Mouse (Mus musculus): ENCODE measurements around the gene Ralgps1. TPM values are rescaled to one million over a fixed set of nuclear protein-coding genes. Genes with fewer than 3 reads are reported as not detected.
A peak's percentile ranks its signal among the peaks of the same experiment; 100 is the strongest.

The Ralgps1 gene
- total RNA-seq, 2 experiments from 2014 or later, result 69.3 to 78.0 TPM

DNA sequence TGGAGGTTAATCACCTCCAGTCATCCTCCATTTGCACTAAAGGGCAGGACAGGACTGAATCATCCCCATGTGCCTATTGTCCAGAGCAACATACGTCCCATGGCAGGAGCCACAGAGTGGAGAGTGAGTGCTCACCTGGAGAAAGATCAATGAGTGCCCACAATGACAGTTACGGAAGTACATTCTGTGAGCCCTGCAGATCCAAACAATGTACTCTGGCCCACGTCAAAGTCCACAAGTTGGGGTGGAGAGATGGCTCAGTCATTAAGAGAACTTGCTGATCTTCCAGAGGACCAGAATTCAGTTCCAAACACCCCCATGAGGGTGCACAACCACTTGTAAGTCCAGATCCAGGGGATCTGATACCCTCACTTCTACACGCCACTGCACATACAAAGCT, 7.4 kb downstream of the Ralgps1 start:
- DNase-seq (ENCODE audit: low spot score in 2 of 2), result no peak

DNA sequence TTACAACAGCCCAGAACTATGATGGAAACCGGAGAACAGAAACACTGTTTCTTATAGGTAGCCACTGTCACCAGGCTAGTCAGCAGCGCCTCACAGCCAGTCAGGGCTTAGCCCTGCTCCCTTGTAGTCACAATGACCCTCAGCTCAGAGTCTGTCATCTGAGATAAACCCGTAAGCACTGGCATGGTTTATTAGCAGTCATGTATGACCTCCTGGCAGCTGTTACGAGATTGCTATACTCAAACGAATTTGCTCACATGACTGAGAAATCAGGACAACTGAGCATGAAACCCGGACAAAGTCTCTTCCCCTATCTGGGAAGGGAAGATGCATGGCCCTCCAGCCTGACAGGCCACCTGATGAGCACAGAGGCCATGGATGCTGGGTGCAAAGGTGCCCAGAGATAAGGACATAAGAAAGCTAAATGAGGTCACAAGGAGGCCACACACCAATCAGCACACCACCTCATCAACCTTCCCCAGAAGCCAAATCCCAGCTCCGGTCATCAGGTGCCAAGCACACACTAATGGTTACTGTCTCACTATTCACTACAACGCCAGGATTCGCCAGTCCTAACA, 10.1 kb downstream of the Ralgps1 start:
- no peak for DNase-seq (ENCODE audit: low spot score in 2 of 2)

DNA sequence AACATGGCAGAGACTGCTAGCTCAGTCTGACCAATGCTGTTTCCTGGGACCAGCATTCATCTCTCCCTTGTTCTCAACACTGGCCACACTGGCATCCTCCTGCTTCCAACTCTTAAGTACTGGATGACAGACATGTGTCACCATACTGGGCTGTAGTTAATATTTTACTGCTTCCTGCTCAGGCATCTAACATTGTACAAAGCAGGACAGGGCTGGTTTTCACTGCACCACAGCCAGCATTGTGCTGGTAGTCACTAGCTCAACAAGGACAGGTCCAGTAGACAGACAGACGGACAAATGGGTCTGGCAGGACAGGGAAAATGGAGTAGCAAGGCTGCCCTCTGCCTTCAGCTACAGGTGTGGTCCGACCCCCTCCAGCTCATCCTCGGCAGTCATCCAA, 10.7 kb downstream of the Ralgps1 start:
- no peak for DNase-seq (ENCODE audit: low spot score in 2 of 2)

DNA sequence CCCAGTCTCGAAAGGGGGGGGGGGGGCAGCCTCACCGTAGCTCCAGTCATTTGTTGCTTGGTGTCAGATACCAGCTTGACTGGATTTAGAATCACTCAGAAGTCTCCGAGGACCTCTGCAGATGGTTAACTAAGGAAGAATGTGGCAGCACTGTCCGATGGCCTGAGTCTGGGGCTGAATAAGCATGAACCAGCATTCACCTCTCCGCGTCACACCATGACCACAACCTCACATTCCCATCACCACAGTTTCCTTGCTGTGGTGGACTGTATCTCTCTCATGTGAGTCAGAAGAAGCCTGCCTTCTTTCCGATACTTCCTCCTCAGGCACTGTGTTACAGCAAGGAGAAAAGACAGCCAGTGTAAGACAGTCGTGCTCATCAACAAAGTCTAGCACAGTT, 12.1 kb downstream of the Ralgps1 start:
- no peak for DNase-seq (ENCODE audit: low spot score in 2 of 2)

DNA sequence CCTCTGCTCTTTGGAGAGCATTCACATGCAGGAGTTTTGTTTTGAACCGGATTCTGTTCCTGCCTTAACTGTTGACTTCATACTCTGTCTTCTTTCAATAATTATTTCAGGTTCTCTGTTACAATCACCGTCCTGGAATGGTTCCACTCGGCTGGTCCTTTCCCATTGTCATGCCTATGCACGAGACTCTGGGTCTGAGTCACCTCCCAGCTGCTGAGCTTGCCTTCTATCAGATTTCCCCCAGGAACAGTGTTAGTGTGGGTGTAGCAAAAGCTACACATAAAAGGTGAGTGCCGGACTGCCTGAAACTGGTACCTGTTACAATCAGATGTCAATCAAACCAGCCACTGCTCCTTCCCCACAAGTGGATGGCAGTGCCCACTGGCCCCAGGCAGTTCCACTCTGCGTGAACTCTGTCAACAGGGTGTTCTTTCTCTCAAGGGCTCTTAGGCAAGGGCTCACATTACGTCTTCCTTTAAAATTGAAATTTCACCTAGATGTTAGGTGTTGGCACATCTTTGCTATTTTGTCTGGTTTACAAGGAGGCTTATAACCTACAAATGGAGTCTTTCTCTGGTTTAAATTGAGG, 13.9 kb downstream of the Ralgps1 start:
- DNase-seq (ENCODE audit: low spot score in 2 of 2), result no peak

DNA sequence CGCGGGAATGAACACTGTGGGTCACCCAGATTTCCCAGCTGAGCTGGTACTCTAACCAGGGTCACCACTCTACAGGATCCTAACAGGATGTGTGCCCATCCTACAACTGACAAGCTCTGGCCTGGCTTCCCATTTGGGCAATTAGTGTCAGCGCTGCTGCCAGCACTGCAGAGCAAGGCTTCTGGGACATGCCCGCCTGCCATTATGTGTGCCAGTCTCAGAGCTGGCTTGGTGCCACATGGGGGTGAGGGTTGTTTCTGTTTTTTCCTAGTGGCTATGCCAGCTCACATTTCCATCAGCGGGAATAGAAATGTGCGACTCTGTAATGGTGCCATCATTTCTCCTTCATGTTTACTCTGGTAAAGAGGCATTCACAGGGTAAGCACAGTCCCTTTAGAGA, 15.7 kb downstream of the Ralgps1 start:
- peak; percentile 95 for DNase-seq (ENCODE audit: low spot score in 2 of 2)

DNA sequence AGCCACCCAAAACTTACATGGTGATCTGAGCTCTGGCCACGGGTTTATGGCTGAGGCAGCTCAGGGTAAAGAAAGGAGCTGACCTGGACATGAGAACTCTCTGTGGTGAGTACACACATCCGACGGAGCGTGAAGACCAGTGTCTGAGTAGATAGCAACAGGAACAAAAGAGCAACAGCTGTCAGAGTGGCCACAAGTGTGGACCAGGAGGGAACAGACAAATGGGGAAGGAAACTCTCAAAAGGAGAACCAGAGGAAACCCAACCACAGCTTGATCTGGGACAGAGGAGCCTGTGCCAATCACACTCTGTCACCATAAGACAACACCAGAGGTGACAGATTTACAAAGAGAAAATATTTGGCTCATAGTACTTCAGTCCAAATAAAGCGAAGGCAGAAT, 17.9 kb downstream of the Ralgps1 start:
- DNase-seq (ENCODE audit: low spot score in 2 of 2), result no peak

DNA sequence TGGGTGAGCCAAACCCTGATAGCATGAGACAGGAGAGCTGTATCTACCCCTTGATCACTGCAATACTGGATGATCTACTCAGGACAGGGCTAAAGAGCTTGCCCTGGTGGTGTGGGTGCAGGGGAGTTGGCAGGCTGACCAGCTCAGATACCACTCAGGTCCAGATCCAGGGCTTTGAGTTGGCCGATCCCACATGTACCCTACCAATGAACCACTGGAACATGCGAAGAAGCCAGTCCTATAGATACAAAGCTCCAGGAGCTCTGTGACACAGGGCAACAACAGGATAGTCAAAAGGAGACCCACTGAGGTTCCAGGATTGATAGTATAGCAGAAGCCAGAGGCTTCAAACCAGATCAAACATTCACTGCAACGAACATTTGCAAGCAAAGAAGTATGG, 19.8 kb downstream of the Ralgps1 start:
- DNase-seq (ENCODE audit: low spot score in 2 of 2), result no peak

DNA sequence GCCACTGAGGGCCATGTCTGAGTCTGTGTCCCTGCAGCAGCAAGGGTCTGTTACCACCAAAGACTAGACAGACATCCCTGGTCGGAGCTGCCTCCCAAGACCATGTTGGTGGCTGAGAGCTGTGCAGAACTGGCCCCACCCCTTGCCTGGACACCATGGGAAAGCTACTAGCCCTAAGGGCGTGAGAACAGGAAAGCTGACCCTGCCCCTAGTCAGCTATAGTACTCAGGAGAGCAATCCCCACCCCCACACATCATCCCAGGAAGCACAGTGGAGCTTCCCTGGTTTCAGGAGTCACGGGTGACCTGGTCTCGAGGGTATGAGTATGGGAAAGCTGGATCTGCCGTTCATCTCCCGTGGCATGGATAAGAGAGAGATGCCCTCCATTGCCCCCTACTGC, 20.4 kb downstream of the Ralgps1 start:
- DNase-seq (ENCODE audit: low spot score in 2 of 2), result no peak

DNA sequence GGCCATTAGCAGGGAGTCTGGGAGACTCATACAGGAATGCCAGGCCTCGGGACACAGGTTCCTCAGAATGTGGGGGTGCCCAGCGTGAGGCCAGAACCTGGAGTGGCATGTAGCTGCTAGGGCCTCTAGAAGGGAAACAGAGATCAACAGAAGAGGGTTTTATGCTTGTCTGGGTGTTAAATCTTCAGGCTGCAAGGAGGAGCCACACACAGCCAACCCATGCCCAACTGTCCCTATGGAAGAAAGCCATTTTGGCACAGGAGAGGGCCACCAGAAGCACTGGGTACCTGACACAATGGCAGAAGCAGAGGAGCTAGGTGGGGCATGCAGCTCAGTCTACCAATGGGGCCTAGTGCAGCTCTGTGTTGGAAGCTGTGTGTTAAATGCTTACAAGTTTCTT, 21.7 kb downstream of the Ralgps1 start:
- no peak for DNase-seq (ENCODE audit: low spot score in 2 of 2)

DNA sequence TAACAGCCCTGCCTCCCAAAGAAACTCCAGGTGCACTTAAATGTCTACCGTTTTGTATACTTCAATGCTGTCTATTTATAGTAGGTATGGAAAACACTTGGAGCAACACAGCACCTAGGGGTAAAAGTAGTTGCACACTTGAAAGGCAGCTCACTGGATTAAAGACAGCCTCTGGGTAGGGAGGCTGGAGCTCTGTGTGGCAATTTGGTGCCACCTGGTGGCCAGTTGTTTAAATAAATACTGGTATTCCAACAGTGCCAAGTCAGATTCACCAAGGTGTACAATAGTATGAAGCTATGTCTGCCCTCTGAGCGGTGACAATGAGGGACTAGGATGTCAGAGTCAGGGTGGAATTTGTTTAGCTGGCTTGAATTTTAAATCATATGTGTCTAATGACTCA, 22.2 kb downstream of the Ralgps1 start:
- DNase-seq (ENCODE audit: low spot score in 2 of 2), result peak; percentile 82 to 88

DNA sequence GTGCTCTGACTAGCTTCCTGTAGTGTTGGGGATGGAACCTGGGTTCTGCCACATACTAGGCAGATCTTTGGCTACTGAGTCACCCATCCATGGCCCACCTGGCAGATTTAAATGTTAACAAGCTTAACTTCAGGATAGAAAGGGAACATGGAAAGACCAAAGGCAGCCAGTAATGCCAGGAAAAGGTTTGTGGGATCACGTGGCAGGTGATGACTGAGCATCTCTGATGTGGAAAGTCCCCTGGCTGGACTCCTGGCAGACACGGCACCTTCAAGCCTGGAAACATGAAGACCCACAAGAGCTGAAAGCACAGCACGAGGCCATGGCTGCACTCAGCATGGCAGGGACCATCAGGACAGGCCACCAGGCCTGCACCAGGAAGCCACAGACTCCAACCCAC, 23.0 kb downstream of the Ralgps1 start:
- no peak for DNase-seq (ENCODE audit: low spot score in 2 of 2)

DNA sequence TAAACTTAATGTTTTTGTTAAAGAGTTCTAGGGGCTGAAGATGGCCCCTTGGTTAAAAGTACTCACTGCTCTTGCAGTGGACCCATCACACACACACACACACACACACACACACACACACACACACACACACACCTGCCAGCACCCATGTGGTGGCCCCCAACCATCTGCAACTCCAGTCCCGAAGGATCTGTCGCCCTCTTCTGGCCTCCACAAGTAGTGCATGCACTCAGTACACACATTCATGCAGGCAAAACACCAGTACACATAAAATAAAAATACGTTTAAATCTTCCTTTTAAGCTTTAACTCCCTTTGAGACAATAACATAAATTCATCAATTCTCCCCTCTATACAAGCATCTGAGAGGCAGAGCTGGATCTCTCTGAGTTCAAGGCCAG, 23.7 kb downstream of the Ralgps1 start:
- DNase-seq (ENCODE audit: low spot score in 2 of 2), result peak; percentile 78 to 79

DNA sequence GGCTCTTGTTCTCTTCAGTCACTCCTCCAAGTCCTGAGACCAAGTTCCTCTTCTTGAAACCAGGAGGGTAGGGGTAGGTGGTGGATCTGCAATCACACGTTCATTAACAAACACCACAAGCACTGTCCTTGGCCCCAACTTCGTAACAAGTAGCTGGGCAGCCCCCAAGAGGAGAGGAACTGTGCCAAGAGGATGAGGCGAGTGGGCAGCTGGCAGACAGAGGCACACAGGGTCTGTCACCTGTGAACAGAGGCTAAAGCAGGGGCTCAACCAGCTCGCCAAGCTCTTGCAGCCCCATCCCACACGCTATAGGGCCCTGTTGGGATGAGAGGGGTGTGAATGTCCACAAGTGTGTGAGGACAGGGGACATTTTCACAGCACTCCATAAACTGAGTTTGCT, 24.5 kb downstream of the Ralgps1 start:
- DNase-seq (ENCODE audit: low spot score in 2 of 2), result no peak

DNA sequence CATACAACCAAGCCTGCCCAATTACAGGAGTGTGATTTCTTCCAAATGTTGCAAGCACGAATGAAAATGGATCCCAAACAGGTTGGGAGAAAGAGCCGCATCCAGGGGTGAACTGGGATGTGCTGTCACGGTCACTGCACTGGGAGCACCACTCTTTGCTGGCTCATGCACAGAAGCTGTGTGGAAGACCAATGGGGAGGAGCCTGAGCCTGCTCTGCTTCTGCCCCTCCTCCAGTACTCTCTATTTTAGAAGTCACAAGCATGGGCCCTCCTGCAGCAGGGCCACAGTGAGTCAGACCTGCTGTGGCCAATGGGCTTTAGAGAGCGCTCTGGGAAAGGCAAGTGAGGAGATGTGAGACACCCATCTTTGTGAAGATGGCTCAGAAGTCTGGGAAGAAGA, 25.3 kb downstream of the Ralgps1 start:
- DNase-seq (ENCODE audit: low spot score in 2 of 2), result no peak

DNA sequence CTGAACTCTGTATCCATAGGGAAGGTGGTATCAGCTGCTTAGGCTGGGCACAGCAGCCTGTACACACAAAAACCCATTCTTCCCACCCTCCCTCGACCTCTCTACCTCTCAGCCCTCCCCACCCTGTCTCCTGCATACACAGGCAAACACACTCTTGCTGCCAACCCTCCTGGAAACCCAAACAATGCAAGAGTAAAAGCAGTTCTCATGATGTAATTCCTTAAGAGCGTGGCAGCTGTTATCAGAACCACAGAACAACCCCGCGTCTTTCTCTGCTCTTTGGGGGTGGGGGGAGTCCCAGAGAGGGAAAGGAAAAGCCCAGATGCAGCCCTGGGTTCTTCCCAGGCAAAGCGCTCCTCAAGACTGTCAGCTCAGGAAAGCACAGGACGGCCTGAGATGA, 25.8 kb downstream of the Ralgps1 start:
- no peak for DNase-seq (ENCODE audit: low spot score in 2 of 2)

DNA sequence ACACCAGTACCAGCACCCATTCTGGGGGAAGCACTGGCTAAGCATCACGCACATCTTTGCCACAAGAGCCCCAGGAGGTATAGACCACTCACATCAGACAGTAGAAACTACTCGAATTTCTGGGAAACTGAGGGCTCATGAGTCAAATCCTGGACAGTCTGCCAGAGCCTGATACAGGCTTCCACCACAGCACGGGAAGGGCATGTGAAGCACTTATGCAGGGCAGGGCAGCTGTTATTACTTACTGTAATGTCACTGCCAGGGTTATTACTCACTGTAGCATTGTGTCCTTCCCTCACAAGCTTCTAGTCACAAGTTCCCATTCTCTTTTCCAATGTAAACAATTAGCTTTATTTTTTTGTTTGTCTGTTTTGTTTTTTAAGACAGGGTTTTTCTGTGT, 27.9 kb downstream of the Ralgps1 start:
- DNase-seq (ENCODE audit: low spot score in 2 of 2), result no peak

DNA sequence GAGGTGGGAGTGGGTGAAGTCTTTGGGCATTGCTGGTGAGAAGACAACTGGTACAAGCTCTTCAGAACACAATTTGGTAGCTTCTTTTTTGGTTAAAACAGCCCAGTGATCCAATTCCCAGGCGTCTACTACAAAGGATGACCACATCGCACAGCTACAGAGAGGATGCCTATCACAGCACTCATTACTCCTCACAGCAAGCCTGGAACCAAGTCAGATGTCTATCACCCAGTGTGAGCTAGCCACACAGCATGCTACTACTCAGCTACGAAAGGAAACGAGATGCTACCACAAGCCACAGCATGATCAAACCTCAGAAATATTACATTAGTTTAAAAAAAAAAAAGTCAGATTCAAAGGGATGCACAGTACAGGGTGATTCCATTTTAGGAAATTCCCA, 29.1 kb downstream of the Ralgps1 start:
- DNase-seq (ENCODE audit: low spot score in 2 of 2), result no peak

DNA sequence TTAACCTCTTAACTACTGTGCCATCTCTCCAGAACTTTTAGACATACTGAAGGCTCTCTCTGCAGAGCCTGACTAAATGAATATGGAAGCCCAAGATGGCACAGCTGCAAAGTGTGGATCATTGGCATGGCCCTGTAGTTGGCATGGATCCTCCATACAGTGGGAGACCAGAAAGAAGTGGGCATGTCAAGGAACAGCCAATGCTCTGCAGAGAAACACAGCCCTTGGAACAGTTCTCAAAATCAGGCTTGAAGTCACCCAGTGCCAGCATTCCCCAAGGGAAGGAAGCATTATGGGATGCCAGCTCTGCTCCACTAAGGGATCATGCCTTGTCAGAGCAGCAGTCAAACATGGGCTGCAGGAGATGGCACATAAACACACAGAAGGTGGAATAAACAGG, 35.5 kb downstream of the Ralgps1 start:
- DNase-seq (ENCODE audit: low spot score in 2 of 2), result no peak

DNA sequence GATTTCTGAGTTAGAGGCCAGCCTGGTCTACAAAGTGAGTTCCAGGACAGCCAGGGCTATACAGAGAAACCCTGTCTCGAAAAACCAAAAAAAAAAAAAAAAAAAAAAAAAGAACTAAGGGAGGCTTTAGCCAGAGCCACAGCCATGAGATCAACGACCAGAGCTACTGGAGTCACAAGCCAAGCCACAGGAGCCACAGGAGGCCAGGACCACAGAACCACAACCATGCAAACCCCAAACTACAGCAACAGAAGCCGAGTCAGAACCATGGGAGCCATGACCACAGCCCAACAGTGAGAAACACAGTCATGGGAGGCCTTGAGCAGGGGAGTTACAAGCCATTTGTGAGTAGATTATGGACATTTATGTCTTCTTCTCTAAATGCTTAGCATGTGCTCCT, 41.7 kb downstream of the Ralgps1 start:
- no peak for DNase-seq (ENCODE audit: low spot score in 2 of 2)

DNA sequence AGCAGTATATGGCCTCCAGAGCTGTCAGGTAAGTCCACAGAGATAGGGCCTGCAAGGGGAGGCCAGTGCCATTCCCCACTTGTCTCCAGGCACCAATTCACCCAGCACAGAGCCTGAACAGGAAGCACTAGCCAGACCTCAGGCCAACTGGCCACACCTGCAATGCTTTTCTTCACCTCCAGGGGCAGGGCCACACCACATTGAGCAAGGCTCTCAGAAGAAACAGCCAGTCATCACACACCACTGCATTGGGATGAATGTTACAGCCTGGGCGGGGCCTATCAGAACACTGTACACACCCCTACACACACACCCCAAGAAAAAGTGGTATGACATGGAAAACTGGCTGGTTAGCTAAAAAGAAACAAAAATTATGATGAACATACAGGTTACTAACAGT, 42.3 kb downstream of the Ralgps1 start:
- peak; percentile 34 to 45 for DNase-seq (ENCODE audit: low spot score in 2 of 2)

DNA sequence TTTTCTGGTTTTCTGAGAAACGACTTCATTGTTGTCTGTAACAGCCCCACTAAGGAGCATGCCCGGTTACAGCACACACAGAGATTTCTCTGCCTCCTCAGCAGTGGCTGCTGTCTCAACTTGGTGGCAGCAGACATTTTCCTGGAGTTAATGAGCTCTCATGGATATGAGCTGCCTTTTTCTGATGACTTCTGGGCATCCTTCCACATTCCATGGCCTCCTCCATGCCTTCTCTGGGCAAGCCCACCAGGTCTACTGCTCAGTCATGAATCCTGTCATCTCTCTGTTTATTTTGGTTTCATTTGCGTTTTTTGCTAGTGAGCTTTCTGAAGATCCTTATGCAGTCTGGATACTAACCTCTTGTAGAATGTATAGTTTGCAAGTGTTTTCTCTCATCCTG, 45.9 kb downstream of the Ralgps1 start:
- DNase-seq (ENCODE audit: low spot score in 2 of 2), result no peak

DNA sequence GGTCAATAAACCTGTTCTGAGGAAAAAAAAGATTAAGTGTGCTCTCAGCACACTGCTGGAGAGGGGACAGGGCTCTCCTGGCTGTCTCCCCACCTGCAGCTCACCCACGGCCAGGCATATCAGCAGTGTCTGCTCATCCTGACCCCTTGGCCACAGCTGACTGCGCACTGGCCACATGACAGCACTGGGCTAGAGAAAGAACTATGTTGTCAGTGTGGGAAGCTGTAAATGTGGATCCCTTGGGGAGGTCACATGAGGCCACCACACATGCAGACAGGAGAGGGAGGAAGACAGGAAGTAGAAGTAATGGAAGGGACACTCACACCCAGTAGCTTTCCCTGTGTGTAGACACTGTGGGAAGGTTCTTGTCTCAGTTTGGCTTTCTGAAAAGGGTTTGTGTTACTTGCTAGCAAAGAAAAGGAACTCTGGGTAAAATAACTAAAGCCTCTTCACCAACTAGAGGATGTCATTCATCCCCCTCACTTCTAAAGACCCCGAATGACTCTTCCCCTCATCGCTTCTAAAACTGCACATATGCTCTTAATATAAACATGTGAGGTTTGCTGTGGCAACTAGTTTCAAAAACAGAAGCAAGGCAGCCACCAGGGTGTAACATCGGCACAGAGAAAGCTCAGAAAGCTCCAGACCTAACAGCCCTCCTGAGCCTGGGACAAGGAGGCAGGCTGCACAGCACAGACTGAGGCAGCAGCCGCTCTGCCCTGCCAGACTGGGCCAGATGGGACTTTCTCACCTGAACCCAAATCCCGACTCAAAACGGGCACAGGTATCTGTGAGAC, 47.3 kb downstream of the Ralgps1 start:
- DNase-seq (ENCODE audit: low spot score in 2 of 2), result no peak
